Mouse (Mus musculus): ENCODE data around the gene Rundc3a. TPM values are rescaled to one million over a fixed set of nuclear protein-coding genes. Genes with fewer than 3 reads are reported as not detected.
A peak's percentile ranks its signal among the peaks of the same experiment; 100 is the strongest.

The Rundc3a gene
- polyA plus RNA-seq, 1 experiment: 4.0 TPM

GRCm38 (mm10) chr11:102446581-102447461 lies 53.6 kb downstream of the Rundc3a start:
- Histone ChIP-seq H3K27me3 (ENCODE audit: control insufficient read depth, insufficient read depth, low read length) (peaks cover 19% of the 10 kb centered on the region), H3K4me3 (ENCODE audit: extremely low read depth, insufficient read depth, insufficient read length) (peak overlapping the region; percentile 54), H3K27ac (ENCODE audit: insufficient read depth, low read length) (no peak overlapping the region), H3K36me3 (ENCODE audit: control insufficient read depth, insufficient read depth, low read length) (no peaks in the 10 kb centered on the region), H3K4me1 (ENCODE audit: control insufficient read depth, insufficient read depth, insufficient read length) (peaks cover 6% of the 10 kb centered on the region; the same call in 1 of the 2 replicates)
- no peak for DNase-seq (ENCODE audit: low read depth in 1 of 2, low spot score in 2 of 2)
- WGBS: 3% methylated on average over 45 of the region's 49 CpGs
- TF ChIP-seq POLR2A (IDR thresholded peaks at IDR 0.05; ENCODE audit: low read depth, low read length) (no peak), CTCF (IDR thresholded peaks at IDR 0.05; ENCODE audit: extremely low read depth, insufficient read depth, insufficient read length, insufficient replicate concordance) (no peak)

- Histone ChIP-seq H3K4me1 (ENCODE audit: control insufficient read depth, insufficient read depth, insufficient read length) (peaks cover 6% of the 10 kb centered on the region; the same call in 1 of the 2 replicates), H3K27ac (ENCODE audit: insufficient read depth, low read length) (no peak within 1 kb of the TSS), H3K4me3 (ENCODE audit: extremely low read depth, insufficient read depth, insufficient read length) (peak within 1 kb of the TSS; percentile 54), H3K27me3 (ENCODE audit: control insufficient read depth, insufficient read depth, low read length) (peaks cover 19% of the 10 kb centered on the region), H3K36me3 (ENCODE audit: control insufficient read depth, insufficient read depth, low read length) (no peaks in the 10 kb centered on the region)
- DNase-seq (ENCODE audit: low read depth in 1 of 2, low spot score in 2 of 2): peak in 1 of 2 experiments; percentile 50
- WGBS: under 1% methylated on average over 40 of the region's 40 CpGs
- TF ChIP-seq CTCF (IDR thresholded peaks at IDR 0.05; ENCODE audit: extremely low read depth, insufficient read depth, insufficient read length, insufficient replicate concordance) (peak; percentile 52), POLR2A (IDR thresholded peaks at IDR 0.05; ENCODE audit: low read depth, low read length) (no peak)
Observed at GRCm38 (mm10) chr11:102447497-102447896, 54.3 kb downstream of the Rundc3a start, which contains the start of gene Fam171a2. TSS of gene Fam171a2 (minus strand) at chr11:102447682.

- DNase-seq (ENCODE audit: low read depth in 1 of 2, low spot score in 2 of 2): no peak
- H3K4me1 ChIP-seq (ENCODE audit: control insufficient read depth, insufficient read depth, insufficient read length): peaks cover 6% of the 10 kb centered on the region; the same call in 1 of the 2 replicates
- H3K27me3 ChIP-seq (ENCODE audit: control insufficient read depth, insufficient read depth, low read length): peaks cover 19% of the 10 kb centered on the region
- no peak overlapping the region for H3K4me3 ChIP-seq (ENCODE audit: extremely low read depth, insufficient read depth, insufficient read length)
- no peak overlapping the region for H3K27ac ChIP-seq (ENCODE audit: insufficient read depth, low read length)
- no peaks in the 10 kb centered on the region for H3K36me3 ChIP-seq (ENCODE audit: control insufficient read depth, insufficient read depth, low read length)
- no peak for TF ChIP-seq POLR2A (IDR thresholded peaks at IDR 0.05; ENCODE audit: low read depth, low read length)
- TF ChIP-seq CTCF (IDR thresholded peaks at IDR 0.05; ENCODE audit: extremely low read depth, insufficient read depth, insufficient read length, insufficient replicate concordance): no peak
- WGBS: 36% methylated on average over 8 of the region's 8 CpGs
Observed at GRCm38 (mm10) chr11:102448327-102448726, 55.1 kb downstream of the Rundc3a start.

- Histone ChIP-seq H3K27me3 (ENCODE audit: control insufficient read depth, insufficient read depth, low read length) (peaks cover 20% of the 10 kb centered on the region), H3K27ac (ENCODE audit: insufficient read depth, low read length) (no peak overlapping the region), H3K36me3 (ENCODE audit: control insufficient read depth, insufficient read depth, low read length) (no peaks in the 10 kb centered on the region), H3K4me3 (ENCODE audit: extremely low read depth, insufficient read depth, insufficient read length) (no peak overlapping the region), H3K4me1 (ENCODE audit: control insufficient read depth, insufficient read depth, insufficient read length) (peaks cover 6% of the 10 kb centered on the region; the same call in 1 of the 2 replicates)
- DNase-seq (ENCODE audit: low read depth in 1 of 2, low spot score in 2 of 2): no peak
- TF ChIP-seq POLR2A (IDR thresholded peaks at IDR 0.05; ENCODE audit: low read depth, low read length): no peak
- no peak for TF ChIP-seq CTCF (IDR thresholded peaks at IDR 0.05; ENCODE audit: extremely low read depth, insufficient read depth, insufficient read length, insufficient replicate concordance)
- 71% methylated on average over 17 of the region's 17 CpGs for WGBS
Observed at GRCm38 (mm10) chr11:102449043-102450008, 56.1 kb downstream of the Rundc3a start.

Other genes with a start within 250 kb of the Rundc3a start
- 0.20 and 0.58 TPM in 2 replicates for gene Nags, start 247.9 kb upstream of the Rundc3a start, polyA plus RNA-seq (2012; rRNA removed)
- gene Tmem101, start 237.0 kb upstream of the Rundc3a start, polyA plus RNA-seq (2012; rRNA removed): 15.2 and 18.5 TPM in 2 replicates
- gene Lsm12, start 208.1 kb upstream of the Rundc3a start, polyA plus RNA-seq (2012; rRNA removed): 18.0 and 22.7 TPM in 2 replicates
- gene G6pc3, start 203.8 kb upstream of the Rundc3a start, polyA plus RNA-seq (2012; rRNA removed): 63.9 and 72.3 TPM in 2 replicates
- gene Hdac5, start 163.2 kb upstream of the Rundc3a start, polyA plus RNA-seq (2012; rRNA removed): 71.9 and 97.7 TPM in 2 replicates
- gene BC030867, start 144.5 kb upstream of the Rundc3a start, polyA plus RNA-seq (2012; rRNA removed): 1.9 and 4.5 TPM in 2 replicates
- 0.13 and 0.19 TPM in 2 replicates for gene Asb16, start 124.7 kb upstream of the Rundc3a start, polyA plus RNA-seq (2012; rRNA removed)
- gene Tmub2, start 108.5 kb upstream of the Rundc3a start, polyA plus RNA-seq (2012; rRNA removed): 31.6 and 41.1 TPM in 2 replicates
- gene Atxn7l3, start 96.8 kb upstream of the Rundc3a start, polyA plus RNA-seq (2012; rRNA removed): 39.8 and 45.1 TPM in 2 replicates
- gene Ubtf, start 73.7 kb upstream of the Rundc3a start, polyA plus RNA-seq (2012; rRNA removed): 29.9 and 30.7 TPM in 2 replicates
- 301 and 381 TPM in 2 replicates for gene Slc4a1, start 27.2 kb upstream of the Rundc3a start, polyA plus RNA-seq (2012; rRNA removed)
- gene Slc25a39, start 14.5 kb downstream of the Rundc3a start, polyA plus RNA-seq (2012; rRNA removed): 348 and 407 TPM in 2 replicates
- gene Grn, start 36.9 kb downstream of the Rundc3a start, polyA plus RNA-seq (2012; rRNA removed): 232 and 240 TPM in 2 replicates
- gene Fam171a2, start 54.3 kb downstream of the Rundc3a start, polyA plus RNA-seq (2012; rRNA removed): 4.1 and 5.2 TPM in 2 replicates
- gene Itga2b, start 76.7 kb downstream of the Rundc3a start, polyA plus RNA-seq (2012; rRNA removed): 60.4 and 60.8 TPM in 2 replicates
- 12.3 and 13.6 TPM in 2 replicates for gene Gpatch8, start 163.0 kb downstream of the Rundc3a start, polyA plus RNA-seq (2012; rRNA removed)
- gene Gm11627, start 186.1 kb downstream of the Rundc3a start, polyA plus RNA-seq (2012; rRNA removed): 0.27 TPM in 1 of 2 replicates, not detected in the other
- 2.9 and 4.2 TPM in 2 replicates for gene Fzd2, start 211.0 kb downstream of the Rundc3a start, polyA plus RNA-seq (2012; rRNA removed)